Mouse (Mus musculus) cerebellum, adult 18-20 months (tissue): ENCODE data around the gene Nrxn3.

Experiments
- DNase-seq, 2 experiments: peaks; one replicate each; pipeline ENCODE4 v3.0.0; 2021

The Nrxn3 gene

GRCm38 (mm10) chr12:89722462-89722861 lies 999.8 kb downstream of the Nrxn3 start:
- DNase-seq = peak in 1 of 2 experiments; percentile 36

DNA sequence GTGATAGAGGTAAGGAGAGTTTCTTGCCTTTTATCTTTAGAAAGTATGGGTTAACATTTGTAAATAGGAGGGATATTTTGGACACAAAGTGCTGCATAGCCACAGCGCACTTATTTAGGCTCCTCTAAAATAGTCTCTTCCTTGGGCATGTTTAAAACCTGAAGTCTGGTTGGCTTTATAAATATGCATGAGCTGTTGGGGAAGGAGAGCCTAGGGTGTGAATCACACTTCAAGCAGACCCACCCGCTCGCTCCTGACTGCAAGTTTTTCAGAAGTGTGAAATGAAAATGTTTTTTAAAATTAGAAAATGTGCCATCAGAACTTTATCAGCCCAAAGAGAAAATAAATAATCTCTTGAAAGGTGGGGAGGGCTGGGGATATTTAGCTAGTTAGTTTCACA lies 1001.4 kb downstream of the Nrxn3 start:
- DNase-seq = no peak

- DNase-seq = no peak
Observed at GRCm38 (mm10) chr12:89742326-89742725, 1019.6 kb downstream of the Nrxn3 start.

DNA sequence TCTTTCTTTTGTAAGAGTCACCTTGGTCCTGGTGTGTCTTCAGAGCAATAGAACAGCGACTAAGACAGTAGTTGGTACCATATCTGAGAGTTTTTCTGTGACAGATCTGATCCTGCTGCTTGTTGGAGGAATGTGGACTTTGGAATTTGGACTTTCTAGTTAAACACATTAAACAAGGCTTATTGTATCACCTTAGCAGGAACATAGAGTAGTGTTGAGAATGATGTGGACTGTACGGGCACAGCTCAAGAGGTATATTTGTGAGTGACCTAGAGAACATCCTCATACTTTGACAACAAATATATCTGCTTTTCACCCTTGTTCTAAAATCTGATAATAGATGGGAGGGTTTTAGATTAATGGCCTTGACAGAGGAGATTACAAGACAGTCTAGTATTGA lies 1020.1 kb downstream of the Nrxn3 start:
- DNase-seq = no peak

DNA sequence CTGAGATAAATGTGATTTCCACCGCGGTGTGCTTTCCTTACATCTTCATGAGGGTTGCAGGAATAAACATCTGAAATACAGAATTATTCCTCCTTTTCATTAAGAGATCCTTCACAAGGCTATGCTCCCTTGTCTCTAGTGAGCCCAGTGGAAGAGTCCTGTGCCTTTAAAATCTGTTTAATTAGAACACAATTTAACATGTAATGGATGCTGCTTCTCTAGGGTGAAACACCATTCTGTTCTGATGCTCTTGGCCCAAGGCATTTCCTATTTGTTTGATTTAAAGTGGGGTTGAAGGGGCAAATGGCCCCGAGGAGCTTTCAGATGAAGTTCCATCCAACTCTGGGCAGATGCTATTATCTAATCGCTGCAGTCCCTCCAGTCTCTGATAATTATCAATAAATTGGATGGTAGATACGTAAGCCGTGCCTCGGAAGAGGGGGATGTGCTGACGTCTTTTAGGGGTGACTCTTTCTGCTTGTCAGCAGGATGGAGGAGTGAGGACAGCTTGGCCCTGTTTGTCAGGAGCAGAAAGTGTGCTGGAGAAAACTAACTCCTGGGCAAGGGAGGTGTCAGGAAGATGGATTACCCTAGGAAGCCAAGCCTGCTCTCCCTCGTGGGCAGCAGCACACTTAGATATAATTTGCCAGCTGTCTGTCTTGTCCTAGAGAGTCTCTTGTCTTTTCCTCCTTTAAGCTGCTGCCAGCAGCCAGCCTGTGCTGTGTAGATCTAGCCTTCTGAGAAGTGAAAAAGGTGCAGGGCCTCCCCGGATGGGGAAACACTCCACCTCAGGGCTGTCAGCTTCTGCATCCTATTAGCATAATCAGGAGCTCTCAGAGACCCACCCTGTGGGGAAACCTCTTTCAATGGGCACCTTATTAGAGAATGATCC lies 1041.8 kb downstream of the Nrxn3 start:
- no peak for DNase-seq

DNA sequence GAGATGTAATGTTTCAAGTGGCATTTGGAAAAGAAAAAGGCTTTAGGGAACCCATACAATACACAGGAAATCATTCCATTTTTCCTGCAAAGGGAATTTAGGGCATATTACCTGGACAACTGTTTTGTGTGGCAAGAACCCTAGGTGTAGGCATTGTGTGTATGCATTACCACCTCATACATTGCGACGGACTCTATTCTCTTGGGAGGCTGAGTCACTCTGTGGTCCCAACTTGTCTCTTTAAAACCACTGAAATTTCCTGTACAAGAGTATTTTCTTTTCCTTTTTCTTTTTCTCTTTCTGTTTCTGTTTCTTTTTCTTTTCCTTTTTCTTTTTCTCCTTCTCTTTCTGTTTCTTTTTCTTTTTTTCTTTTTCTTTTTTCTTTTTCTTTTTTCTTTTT lies 1042.5 kb downstream of the Nrxn3 start:
- DNase-seq = no peak

- peak; percentile 76 to 86 for DNase-seq
Observed at GRCm38 (mm10) chr12:89788794-89789193, 1066.1 kb downstream of the Nrxn3 start.

DNA sequence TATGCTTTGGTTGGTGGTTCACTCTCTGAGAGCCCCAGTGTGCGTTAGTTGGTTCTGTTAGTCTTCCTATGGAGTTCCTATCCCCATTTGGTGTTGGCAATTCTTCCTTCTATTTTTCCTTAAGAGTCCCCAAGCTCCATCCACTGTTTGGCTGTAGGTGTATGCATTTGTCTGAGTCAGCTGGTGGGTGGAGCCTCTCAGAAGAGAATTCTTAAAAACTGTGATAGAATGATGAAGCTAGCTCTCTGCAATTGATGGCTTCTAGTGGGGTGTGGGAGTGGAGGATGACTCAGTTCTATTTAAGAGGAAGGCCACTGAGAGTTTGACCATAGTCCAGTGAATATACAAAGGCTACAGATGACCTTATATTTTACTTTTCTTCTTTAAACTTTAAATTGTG lies 1067.3 kb downstream of the Nrxn3 start:
- DNase-seq = no peak

GRCm38 (mm10) chr12:89791829-89792228 lies 1069.2 kb downstream of the Nrxn3 start:
- no peak for DNase-seq

- DNase-seq = no peak
Observed at GRCm38 (mm10) chr12:89794741-89795140, 1072.1 kb downstream of the Nrxn3 start.

- DNase-seq = no peak
Observed at GRCm38 (mm10) chr12:89808217-89808616, 1085.5 kb downstream of the Nrxn3 start.

GRCm38 (mm10) chr12:89810146-89810545 lies 1087.5 kb downstream of the Nrxn3 start:
- peak; percentile 45 to 54 for DNase-seq

- DNase-seq = peak; percentile 93 to 95
Observed at GRCm38 (mm10) chr12:89811815-89812549, 1089.3 kb downstream of the Nrxn3 start.

DNA sequence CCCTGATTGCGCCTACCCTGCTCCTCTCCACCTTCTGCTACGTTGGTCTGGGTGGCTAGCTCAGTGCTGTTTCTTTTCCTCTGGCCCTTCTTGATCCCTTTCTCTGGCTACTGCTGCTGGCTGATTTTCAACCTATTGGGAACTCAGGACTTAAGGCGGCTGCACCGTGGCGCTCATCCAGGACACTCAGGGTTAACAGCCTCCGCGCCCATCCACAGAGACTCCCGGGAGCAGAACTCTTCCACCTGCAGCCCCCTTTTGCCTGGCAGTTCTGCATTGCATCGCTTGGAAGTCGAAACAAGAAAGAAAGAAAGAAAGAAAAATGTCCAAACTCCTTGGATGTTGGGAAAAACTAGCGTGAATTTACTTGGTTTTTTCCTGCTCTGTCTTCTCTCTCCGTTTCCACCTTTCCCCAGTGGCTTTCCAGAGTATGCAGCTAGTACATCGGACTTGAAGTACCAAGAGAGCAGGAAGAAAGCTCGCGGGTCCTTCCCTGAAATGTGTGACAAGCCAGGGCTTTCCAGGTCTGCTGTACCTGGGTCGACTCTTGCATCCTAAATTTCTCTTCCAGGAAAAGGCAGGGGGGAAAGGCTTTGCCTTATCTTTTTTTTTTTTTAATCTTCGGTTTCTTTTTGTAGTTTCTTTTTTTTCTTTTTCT lies 1090.0 kb downstream of the Nrxn3 start:
- DNase-seq = peak; percentile 21 to 47

GRCm38 (mm10) chr12:89813294-89813693 lies 1090.6 kb downstream of the Nrxn3 start:
- peak; percentile 53 to 65 for DNase-seq

- DNase-seq = peak; percentile 25 to 44
Observed at GRCm38 (mm10) chr12:89813718-89814117, 1091.0 kb downstream of the Nrxn3 start.

DNA sequence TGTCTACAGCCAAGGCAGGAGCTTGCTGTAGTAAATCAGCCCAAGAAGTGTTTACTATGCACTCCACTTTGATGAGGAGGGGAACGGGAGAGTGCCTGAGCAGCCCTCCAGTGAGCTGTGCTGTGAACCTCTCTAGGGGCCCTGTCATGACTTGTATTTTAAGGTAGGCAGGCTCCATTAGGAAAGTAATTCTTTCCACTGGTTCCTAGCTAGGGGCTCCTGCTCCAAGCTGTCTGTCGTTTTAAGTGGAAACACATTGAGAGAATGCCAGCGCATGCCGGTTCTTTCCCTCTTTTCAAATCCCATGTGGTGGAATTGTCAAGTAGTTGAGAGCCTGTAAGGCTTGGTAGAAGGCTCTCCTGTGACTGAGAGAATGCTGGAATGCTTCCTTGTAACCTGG lies 1091.9 kb downstream of the Nrxn3 start:
- peak; percentile 41 to 57 for DNase-seq

- peak in 1 of 2 experiments; percentile 34 for DNase-seq
Observed at GRCm38 (mm10) chr12:89817072-89817773, 1094.5 kb downstream of the Nrxn3 start.

DNA sequence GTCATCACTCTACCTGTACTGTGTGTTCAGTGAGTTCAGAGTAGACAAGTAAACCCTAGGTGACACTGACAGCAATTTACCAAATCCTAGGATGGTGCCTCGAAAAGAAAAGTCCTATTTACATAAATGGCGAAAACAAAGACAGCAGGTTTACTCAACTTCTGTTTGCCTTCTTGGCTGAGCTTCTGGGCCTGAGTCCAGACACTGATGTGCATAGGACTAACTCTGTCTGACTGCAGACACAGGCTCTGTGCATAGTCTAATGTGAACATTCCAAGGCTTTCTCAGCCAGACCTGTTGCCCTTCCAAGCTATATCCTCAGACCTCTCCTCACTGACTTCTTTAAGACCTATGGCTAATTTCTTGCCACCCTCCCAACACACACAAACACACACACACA lies 1095.5 kb downstream of the Nrxn3 start:
- DNase-seq = peak; percentile 66 to 78

GRCm38 (mm10) chr12:89822141-89822540 lies 1099.5 kb downstream of the Nrxn3 start:
- DNase-seq = no peak

DNA sequence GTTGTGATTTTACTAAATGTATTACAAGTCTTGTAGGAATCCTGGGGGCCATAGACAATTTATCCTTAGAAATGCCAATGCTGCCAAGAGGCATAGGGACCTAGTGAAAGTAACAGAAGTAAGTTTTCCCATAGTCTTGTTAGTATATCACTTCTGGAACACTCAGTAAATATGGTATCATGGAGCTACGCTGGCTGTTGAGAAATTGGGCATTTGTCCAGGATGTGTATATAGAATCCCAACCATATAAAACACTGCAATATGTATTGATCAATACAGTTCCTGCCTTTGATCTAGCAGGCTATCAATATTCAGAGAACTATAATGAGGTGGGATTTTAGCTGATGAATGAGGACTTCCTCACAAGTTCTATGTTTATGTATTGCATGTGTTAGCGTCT lies 1107.3 kb downstream of the Nrxn3 start:
- no peak for DNase-seq

DNA sequence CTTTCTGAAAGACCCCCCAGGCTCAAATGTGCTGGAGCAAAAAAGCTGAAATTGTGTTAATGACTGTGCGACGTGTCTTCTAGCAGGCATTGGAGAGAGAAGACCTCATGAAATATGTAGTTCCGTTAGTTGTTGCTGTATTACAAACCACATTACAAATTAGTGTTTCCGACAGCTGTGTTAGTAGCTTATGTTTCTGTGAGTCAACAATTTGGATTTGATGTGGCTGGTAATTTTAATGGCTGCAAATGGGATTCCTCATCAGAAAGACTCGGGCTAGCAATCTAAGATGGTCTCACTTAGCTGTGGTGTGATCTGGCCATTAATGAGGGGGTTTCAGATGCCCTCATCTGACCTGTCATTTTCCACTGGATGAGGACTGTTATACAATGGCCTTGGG lies 1107.7 kb downstream of the Nrxn3 start:
- no peak for DNase-seq

DNA sequence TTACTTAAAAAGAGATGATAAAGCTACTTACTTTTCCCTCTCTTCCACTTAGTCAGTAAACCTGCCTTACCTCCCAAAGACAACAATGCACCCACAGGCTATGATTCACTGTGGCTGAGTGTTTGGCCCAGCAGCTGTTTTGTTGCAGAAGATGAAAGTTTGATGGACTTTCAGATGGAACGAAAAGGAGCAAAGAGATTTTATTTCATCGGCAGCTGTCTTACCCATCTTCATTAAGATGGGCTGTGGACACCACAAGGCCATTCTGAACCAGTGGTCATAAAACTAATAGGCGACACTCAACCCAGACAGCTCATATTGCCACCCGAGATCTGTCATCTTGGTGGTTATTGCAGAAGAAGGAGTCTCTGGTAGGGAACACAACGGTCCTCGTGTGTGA lies 1108.6 kb downstream of the Nrxn3 start:
- no peak for DNase-seq
